Mouse (Mus musculus): ENCODE results near the gene Rpl29. TPM values are rescaled to one million over a fixed set of nuclear protein-coding genes. Genes with fewer than 3 reads are reported as not detected.

The Rpl29 gene
- total RNA-seq, 2 experiments from 2014 or later, result 296 to 309 TPM

DNA sequence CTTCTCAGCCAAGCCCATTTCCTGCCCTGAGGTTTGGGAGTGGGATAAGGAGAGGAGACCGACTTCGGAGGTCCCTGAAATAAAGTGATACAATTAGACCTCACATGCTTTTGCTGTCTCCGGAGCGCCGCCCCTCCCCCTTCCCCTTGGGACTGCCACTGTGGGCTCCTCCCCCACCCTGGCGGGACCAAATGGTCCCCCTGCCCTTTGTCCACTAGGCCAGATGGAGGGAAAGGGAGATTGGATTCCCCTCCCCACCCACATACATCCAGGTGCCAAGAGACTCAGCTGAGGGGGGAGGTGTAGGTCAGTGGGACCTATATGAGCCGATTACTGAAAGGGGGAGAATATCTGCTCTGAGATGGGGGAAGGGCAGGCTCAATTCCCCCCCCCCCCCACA lies 23.6 kb downstream of the Rpl29 start:
- intact Hi-C loops (cut with DNase I), result no loop called here
- DNase-seq (ENCODE audit: low spot score), result no peak

GRCm38 (mm10) chr9:106453271-106454070 lies 24.2 kb downstream of the Rpl29 start, which contains the start of gene Pcbp4:
Gene Pcbp4 (plus strand): TSS chr9:106453291.
- DNase-seq (ENCODE audit: low spot score), result no peak
- intact Hi-C loops (cut with DNase I), result no loop called here

DNA sequence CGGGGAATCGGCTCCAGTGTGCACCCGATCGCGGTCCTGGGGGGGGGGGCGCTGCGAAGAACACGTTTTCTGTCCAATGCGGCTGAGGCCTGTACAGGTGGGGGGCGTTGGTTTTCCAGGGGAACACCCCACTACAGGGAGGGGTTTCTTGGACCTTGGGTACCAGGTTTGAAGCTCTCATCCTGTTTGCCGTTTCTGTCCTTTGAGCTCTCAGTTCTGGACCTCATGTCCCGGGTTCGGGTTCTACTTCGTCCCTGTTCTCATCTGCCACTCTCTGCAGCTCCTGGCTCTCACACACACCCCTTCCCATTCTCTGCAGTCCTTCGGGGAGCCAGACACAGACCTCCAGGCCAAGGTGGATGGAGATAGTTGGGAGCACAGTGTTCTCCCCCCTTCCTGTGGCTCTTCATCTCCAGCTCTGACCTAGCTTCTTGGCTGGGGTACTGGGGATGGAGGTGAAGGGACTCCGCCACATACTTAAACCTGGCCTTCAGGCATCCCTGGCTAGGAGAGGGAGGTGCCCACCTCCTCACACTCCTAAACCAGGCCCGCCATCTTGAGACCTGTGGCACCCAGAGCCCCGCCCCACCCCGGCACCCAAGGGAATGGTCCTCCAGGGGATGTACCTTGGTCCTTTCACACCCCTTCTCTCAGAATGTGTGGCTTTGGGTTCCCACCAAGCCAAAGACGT lies 25.0 kb downstream of the Rpl29 start:
- no peak for DNase-seq (ENCODE audit: low spot score)
- intact Hi-C loops (cut with DNase I), result no loop called here

- DNase-seq (ENCODE audit: low spot score), result no peak
- intact Hi-C loops (cut with DNase I), result no loop called here
These were observed 25.8 kb downstream of the Rpl29 start for GRCm38 (mm10) chr9:106454888-106455681.

DNA sequence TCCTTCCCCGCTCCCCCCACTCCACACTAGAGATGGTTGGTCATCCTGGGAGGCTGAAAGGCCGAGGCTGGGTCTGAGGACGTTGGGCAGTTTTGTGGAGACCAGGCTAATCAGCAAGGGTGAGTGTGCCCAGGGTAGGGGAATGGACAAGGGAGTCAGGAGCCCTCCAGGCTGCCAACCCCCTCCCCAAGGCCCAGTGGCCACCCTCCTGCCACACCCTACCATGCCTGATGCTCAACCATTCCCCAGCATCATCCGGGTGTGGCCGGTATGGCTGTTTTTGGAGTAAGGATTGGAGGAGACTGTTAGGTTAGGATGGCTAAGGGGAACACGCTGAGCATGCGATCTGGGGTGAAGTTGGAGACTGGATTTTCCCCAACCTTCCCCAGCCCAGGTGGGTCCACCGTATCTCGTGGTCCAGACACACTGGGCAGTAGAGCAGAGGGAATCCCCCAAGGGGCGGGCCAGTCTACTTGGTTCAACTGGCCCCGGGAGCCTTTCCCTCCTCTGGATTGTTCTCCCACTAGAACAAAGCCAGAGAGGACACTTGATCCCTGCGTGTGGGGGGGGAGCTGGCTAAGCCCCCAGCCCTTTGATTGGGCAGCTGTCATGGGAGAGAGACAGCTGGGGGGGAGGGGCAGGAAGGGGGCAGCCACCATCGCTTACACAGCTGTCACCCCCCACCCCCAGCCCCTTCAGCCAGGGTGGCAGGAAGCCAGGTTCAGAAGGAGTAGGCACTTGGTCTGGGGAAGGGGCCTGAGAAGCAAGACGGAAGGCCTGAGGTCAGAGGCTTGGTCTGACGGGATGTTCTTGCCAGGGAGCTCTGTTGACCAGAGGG lies 27.3 kb downstream of the Rpl29 start:
- no peak for DNase-seq (ENCODE audit: low spot score)
- intact Hi-C loops (cut with DNase I), result no loop called here

DNA sequence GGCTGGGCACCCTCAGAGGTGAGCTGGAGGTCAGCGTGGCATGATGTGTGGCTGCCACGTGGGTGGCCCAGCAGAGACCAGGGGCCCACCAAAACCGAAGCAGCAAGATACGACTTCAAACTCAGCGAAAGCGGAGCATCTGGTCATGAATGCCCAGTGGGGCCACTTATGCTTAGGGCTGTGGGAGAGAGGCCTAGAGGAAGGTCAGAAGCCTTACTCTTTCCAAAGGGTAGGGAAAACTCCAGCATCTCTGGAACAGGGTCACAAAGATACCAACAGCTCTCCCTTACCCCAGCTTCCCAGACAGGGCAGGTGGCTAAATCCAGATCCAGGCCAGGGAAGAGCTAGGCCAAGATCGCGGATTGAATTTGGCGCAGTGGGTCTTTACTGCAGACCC lies 27.9 kb downstream of the Rpl29 start:
- no peak for DNase-seq (ENCODE audit: low spot score)
- intact Hi-C loops (cut with DNase I), result no loop called here

DNA sequence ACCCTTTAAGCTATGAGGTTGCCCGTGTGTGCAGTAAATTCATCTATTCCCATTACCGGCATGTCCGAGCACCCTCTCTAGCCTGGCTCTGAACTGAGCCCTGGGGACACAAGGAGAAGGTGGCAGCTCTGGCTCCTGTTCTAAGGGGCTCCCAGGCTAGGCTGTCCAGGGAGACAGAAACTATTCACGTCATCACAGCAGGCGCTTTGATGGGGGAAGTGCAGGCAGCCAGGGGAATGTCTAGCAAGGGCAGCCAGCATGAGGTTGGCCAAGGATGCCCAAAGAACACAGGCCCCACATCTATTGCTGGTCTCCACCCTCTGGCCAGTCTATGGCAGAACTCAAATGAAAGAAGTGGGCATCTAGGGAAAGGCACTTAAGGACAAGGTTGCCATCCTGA lies 28.7 kb downstream of the Rpl29 start:
- intact Hi-C loops (cut with DNase I), result loop anchor here (2.0 kb wide), 1 partner anchor 15 kb away; no protein-coding TSS in a partner anchor
- no peak for DNase-seq (ENCODE audit: low spot score)

- DNase-seq (ENCODE audit: low spot score), result no peak
- intact Hi-C loops (cut with DNase I), result loop anchor here (2.0 kb wide), 1 partner anchor 13 kb away; no protein-coding TSS in a partner anchor
These were observed 30.7 kb downstream of the Rpl29 start for GRCm38 (mm10) chr9:106459946-106460345.

DNA sequence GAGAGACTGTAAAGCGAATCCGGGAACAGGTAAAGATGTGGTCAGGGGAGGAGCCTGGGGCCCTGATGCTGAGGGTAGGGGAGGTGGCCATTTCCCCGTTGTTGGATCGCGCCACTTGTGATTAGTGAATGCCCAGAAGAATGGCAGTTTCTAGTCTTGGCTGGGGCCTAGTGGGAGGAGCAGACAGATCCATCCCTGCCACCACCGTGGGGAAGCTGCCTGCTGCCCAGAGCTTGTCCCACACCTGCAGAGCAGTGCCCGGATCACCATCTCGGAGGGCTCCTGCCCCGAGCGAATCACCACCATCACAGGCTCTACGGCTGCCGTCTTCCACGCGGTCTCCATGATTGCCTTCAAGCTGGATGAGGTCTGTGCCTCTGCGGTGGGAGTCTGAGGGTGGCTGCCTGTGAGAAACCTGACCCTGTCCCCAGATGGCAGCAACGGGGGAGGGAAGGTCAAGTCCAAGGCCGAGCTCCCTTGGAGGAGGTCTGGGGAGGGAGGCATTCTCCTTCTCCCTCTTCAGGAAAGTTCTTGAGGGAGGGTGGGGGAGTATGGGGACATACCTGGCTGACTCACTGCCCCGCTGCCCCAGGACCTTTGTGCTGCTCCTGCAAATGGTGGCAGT lies 31.3 kb downstream of the Rpl29 start:
- DNase-seq (ENCODE audit: low spot score), result no peak
- intact Hi-C loops (cut with DNase I), result no loop called here

- DNase-seq (ENCODE audit: low spot score), result no peak
- intact Hi-C loops (cut with DNase I), result no loop called here
These were observed 31.8 kb downstream of the Rpl29 start for GRCm38 (mm10) chr9:106461026-106461415.

DNA sequence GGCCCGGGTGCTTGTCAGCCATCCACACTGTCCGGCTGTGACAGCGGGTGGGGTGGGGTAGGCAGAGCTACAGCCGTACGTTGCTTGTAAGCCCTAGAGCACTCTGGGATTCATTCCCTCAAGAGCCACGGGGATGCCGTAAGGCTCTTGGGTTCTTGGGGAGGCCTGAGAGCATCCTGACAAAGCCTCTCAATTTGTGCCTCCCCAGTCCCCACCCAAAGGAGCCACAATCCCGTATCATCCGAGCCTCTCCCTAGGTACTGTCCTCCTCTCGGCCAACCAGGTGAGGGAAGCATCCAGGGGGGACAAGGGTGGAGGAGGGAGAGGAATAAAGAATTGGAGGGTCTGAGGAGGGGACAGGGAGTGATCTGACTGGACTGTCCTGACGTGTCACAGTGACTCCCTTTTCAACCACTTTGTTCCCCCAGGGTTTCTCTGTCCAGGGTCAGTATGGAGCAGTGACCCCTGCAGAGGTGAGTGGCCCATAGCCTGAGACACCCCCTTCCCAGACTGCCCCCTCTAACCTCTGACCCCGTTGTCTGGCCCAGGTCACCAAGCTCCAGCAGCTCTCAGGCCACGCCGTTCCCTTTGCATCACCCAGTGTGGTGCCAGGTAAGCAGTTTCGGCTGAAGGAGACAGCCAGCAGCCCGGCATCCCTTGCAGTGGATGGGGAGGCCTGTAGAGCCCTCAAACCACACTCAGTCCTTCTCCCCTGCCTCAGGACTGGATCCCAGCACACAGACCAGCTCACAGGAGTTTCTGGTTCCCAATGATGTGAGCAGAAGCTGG lies 32.6 kb downstream of the Rpl29 start:
- DNase-seq (ENCODE audit: low spot score), result no peak
- intact Hi-C loops (cut with DNase I), result no loop called here

DNA sequence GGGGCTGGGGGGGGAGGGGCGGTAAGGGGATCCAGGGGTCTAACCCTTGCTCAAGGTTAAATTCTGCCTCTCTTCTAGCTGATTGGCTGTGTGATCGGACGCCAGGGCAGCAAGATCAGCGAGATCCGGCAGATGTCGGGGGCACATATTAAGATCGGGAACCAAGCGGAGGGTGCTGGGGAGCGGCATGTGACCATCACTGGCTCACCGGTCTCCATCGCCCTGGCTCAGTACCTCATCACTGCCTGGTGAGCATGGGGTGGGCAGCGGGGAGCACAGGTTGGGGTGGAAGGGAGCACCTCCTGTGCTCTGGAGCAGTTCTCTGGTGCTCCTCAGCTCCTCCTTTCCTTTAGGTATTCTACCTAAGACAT lies 33.2 kb downstream of the Rpl29 start:
- intact Hi-C loops (cut with DNase I), result no loop called here
- no peak for DNase-seq (ENCODE audit: low spot score)

GRCm38 (mm10) chr9:106463122-106464063 lies 34.1 kb downstream of the Rpl29 start:
- DNase-seq (ENCODE audit: low spot score), result no peak
- intact Hi-C loops (cut with DNase I), result no loop called here

- no peak for DNase-seq (ENCODE audit: low spot score)
- intact Hi-C loops (cut with DNase I), result no loop called here
These were observed 35.7 kb downstream of the Rpl29 start for GRCm38 (mm10) chr9:106464751-106465541.

- DNase-seq (ENCODE audit: low spot score), result no peak
- intact Hi-C loops (cut with DNase I), result no loop called here
These were observed 36.4 kb downstream of the Rpl29 start, which contains the start of gene Gpr62 for GRCm38 (mm10) chr9:106465571-106466200. Gene Gpr62 (minus strand): TSS chr9:106465938.

- intact Hi-C loops (cut with DNase I), result no loop called here
- DNase-seq (ENCODE audit: low spot score), result no peak
These were observed 37.5 kb downstream of the Rpl29 start for GRCm38 (mm10) chr9:106466721-106467120.
